Mouse (Mus musculus) embryo, embryonic 11.5 days (tissue): ENCODE measurements around the gene Gm21775.
"Not testable (repeated sequence)": the region's sequence is repeated elsewhere in the genome, so short reads cannot be mapped to it uniquely, and the experiment has no call there.

Source experiments
- DNase-seq: peaks from one replicate; pipeline ENCODE4 v3.0.0-alpha.2; 2012; ENCODE audit warnings: low read depth, low spot score

Gm21775 gene

GRCm38 (mm10) chrY:10553153-10553552 is at the start of gene Gm21775:
Gm21775 (plus strand) TSS chrY:10553453.
- not testable (repeated sequence) for DNase-seq

- not testable (repeated sequence) for DNase-seq
Measured at GRCm38 (mm10) chrY:10535942-10536341, 17.3 kb upstream of the Gm21775 start, which contains the start of gene Gm20737. Gm20737 (minus strand) TSS chrY:10536042.
